Mouse (Mus musculus) skeletal muscle tissue, postnatal 0 days (tissue): ENCODE results near the gene Scube1. TPM values are rescaled to one million over a fixed set of nuclear protein-coding genes. Genes with fewer than 3 reads are reported as not detected.

Experiments used
- polyA plus RNA-seq: library from polyadenylated mRNA; unstranded; fragments of >200 nt; fragmentation: Nextera tagmentation; extraction: Ambion mirVana; gene quantifications from 2 replicates; pipeline ENCODE4 v1.2.1, GENCODE M21; 2015

Gene Scube1
- polyA plus RNA-seq: 1.1 and 1.3 TPM in 2 replicates

DNA sequence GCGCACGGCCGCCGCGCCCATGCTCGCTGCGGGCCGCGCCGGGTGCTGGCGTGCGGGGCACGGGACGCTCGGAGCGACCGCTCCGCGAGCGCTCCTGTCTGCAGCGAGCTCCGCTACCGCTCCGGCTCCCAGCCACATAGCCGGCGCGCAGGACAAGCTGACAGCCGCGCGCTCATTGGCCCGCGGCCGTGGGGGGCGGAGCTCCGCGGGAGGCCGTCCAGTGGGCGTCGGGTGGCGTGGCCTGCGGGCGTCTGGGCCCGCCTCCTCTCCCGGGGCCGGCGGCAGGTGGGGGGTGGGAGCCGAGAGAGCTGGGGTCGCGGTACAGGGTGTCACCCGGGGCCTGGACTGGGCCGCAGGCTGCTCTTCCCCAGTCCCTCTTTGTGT is at the start of gene Scube1:
Gene Scube1 (minus strand): TSS at position 136 of the 384 bp plus-strand sequence.

DNA sequence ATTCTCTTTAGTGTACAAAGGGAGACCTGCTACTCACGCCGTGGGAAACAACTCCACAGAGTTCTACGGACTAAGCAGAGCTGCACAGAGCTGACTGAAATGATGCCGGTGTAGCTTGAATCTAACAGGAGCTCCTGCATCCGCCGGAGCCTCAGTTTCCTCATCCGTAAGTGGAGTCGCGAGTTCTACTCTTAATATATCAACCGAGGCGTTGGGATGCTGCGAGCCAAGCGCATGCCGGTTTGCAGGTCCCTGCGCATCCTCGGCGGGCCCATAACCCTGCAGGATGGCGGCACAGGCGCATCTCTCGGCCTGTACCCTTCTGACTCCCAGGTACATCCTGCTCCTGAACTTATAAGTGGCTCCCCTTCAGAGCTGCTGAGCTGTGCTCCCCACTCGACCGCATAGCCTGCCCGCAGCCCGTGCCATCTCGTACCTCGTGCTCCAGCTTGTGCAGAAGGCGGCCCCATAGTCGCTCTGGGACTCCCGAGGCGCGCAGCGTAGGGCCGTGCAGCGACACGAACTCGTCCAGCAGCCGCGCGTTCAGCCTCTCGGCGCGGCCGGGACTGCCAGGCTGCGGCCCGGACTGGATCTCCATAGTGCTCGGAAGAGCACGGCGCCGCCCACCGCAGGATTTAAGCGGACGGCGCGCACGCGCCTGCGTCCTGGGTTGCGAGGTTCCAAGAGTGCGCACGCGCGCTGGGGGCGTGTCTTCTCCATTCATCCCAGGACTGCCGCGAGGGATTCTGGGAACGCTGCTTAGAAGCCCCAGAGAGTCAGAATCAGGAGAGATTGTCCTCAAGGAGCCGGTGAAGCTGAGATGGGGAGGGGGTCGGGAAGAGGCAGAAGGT is 130.1 kb downstream of the Scube1 start, which contains the start of gene Ttll12:
Gene Ttll12 (minus strand): TSS at position 645 of the 851 bp plus-strand sequence.

DNA sequence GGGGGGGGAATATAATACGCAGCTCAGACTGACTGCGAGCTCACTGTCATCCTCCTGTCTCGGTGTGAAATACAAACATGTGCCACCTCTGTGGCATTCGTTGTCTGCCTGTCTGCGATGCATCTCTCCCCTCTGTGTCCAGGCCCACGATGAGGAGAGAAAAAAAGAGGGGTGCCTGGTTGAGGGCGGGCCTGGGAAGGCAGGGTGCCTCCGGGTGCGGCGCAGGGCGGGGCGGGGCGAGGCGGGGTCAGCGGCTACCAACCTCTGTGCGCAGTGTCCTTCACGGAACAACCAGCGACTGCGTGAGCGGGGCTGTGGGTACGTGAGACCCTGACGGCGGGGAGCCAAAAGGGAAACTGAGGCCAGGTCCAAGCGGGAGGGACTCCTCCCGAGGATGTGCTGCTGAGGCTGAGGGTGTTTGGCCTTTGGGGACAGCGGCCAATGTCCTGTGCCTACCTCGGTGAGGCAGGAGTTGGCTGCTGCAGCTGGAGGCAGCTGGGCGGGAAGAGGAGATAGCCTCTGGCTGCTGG is 161.4 kb downstream of the Scube1 start, which contains the start of the genes Tspo and Mcat:
Gene Tspo (plus strand): TSS at position 266 of the 530 bp plus-strand sequence.
Gene Mcat (minus strand): TSS at position 461 of the 530 bp plus-strand sequence.

Other genes starting within 250 kb of the Scube1 start
- gene Ttll1, start 214.1 kb downstream of the Scube1 start, polyA plus RNA-seq: 11.2 and 13.9 TPM in 2 replicates
- gene Bik, start 198.2 kb downstream of the Scube1 start, polyA plus RNA-seq: 3.5 and 4.1 TPM in 2 replicates
- gene Tspo, start 161.4 kb downstream of the Scube1 start, polyA plus RNA-seq: 72.7 and 202 TPM in 2 replicates
- 35.8 and 38.3 TPM in 2 replicates for gene Mcat, start 161.2 kb downstream of the Scube1 start, polyA plus RNA-seq
- 13.1 and 13.3 TPM in 2 replicates for gene Ttll12, start 129.9 kb downstream of the Scube1 start, polyA plus RNA-seq
- gene Mpped1, start 54.4 kb upstream of the Scube1 start, polyA plus RNA-seq: 0.12 and 0.13 TPM in 2 replicates